Mouse (Mus musculus) heart, postnatal 36 days (tissue): Measurements from ENCODE around the gene Atxn7l3b. TPM values are rescaled to one million over a fixed set of nuclear protein-coding genes. Genes with fewer than 3 reads are reported as not detected.

Source experiments
- DNase-seq, 2 experiments: peaks; one replicate each; pipeline ENCODE4 v3.0.0; 2021 to 2022
- intact Hi-C: fragments of 180-260 bp; cut with DNase I; formaldehyde crosslinking; loops from one replicate; pipeline ENCODE4 v1.15.1; 2025
- total RNA-seq, 2 experiments: library from RNA; stranded (reverse); gene quantifications; 2 replicates each; pipeline ENCODE4 v1.2.3; 2021

The Atxn7l3b gene
- total RNA-seq, 2 experiments from 2014 or later: 26.4 to 31.2 TPM

GRCm38 (mm10) chr10:112876655-112877393 is 52.0 kb downstream of the Atxn7l3b start:
- DNase-seq: no peak

More at GRCm38 (mm10) chr10:112876655-112877393, 52.0 kb downstream of the Atxn7l3b start:
- intact Hi-C loops: no loop called here
